30 mouse cellular contexts compared by ENCODE assay signal in genomic region chr1:177405170-177405569, GRCm38 (mm10). TPM values are rescaled to one million over a fixed set of nuclear protein-coding genes. Genes with fewer than 3 reads are reported as not detected.
DNase-seq lines count a peak whose midpoint lies in the region; ATAC-seq and TF ChIP-seq lines count a peak whose summit lies in the region.
"Had no signal": no experiment of that assay in that cellular context is flagged by ENCODE, and none has a peak within 500 bp of the region (broad histone marks: within the 10 kb centered on the region; RNA-seq: fewer than 3 reads in every experiment).

No protein-coding gene starts in this region.

- H3K4me2 ChIP-seq in kidney, embryonic 14.5 days (replicated peaks; ENCODE audit: low read depth, low read length) = no peak overlapping the region
- H3K4me2 ChIP-seq: embryonic facial prominence, embryonic 12.5 days; embryonic facial prominence, embryonic 15.5 days; heart, embryonic 13.5 days; hindbrain, embryonic 14.5 days had no signal

- WGBS in heart, adult 2 months = 71% methylated on average over 6 of the region's 6 CpGs
- 84% methylated on average over 6 of the region's 6 CpGs for WGBS in kidney, embryonic 14.5 days

- H3K4me3 ChIP-seq in heart, adult 2 months = no peak overlapping the region
- H3K4me3 ChIP-seq in kidney, embryonic 14.5 days (ENCODE audit: low read length) = no peak overlapping the region
- H3K4me3 ChIP-seq: embryonic facial prominence, embryonic 12.5 days; embryonic facial prominence, embryonic 15.5 days; gastrocnemius, adult 2 months; heart, embryonic 10.5 days; heart, embryonic 13.5 days had no signal

- H3K27me3 ChIP-seq in heart, adult 2 months (ENCODE audit: control insufficient read depth, insufficient read depth, low read length) = no peaks in the 10 kb centered on the region
- no peaks in the 10 kb centered on the region for H3K27me3 ChIP-seq in kidney, embryonic 14.5 days (ENCODE audit: control insufficient read depth, insufficient read depth, low read length)
- H3K27me3 ChIP-seq: CH12.LX; embryonic facial prominence, embryonic 12.5 days; embryonic facial prominence, embryonic 15.5 days; heart, embryonic 13.5 days had no signal

- no peak for ATAC-seq in kidney, embryonic 14.5 days (ENCODE audit: low FRiP score, low TSS enrichment)
- ATAC-seq: forebrain, embryonic 14.5 days; hindbrain, postnatal 0 days; Patski had no signal

- DNase-seq in heart, adult 11 months = peak; percentile 66
- no peak for DNase-seq in heart, adult 2 months
- DNase-seq in left cerebral cortex, postnatal 14 days (ENCODE audit: low spot score in 2 of 2) = peak; percentile 28 to 46
- DNase-seq in left cerebral cortex, adult 11 months (ENCODE audit: low spot score) = no peak
- peak; percentile 55 to 56 for DNase-seq in right cerebral cortex, adult 2 months (ENCODE audit: low spot score in 2 of 2)
- DNase-seq in right cerebral cortex, postnatal 4 days = no peak
- DNase-seq in telencephalon, adult 2 months (ENCODE audit: low read depth, low spot score) = peak; percentile 72
- DNase-seq: adrenal gland, postnatal 10 days; adrenal gland, postnatal 36 days; B cell, adult 2 months; cerebellum, adult 11 months; cerebellum, adult 2 months; cerebellum, adult 9-11 months; cerebellum, postnatal 25 days; gastrocnemius, adult 2 months; gastrocnemius, postnatal 14 days; heart, adult 18-20 months; heart, postnatal 14 days; heart, postnatal 4 days had no signal

- intact Hi-C loops in heart, adult 2 months (cut with DNase I) = no loop called here
- intact Hi-C loops in left cerebral cortex, postnatal 14 days (cut with DNase I) = no loop called here

- no peaks in the 10 kb centered on the region for H3K4me1 ChIP-seq in heart, adult 2 months (ENCODE audit: control insufficient read depth, insufficient read depth, low read length)
- H3K4me1 ChIP-seq in kidney, embryonic 14.5 days (ENCODE audit: control insufficient read depth, insufficient read depth, low read length) = no peaks in the 10 kb centered on the region
- H3K4me1 ChIP-seq: embryonic facial prominence, embryonic 15.5 days; heart, embryonic 10.5 days; heart, embryonic 13.5 days had no signal

- H3K79me2 ChIP-seq in heart, adult 2 months (replicated peaks; ENCODE audit: control insufficient read depth, insufficient read depth, low read length) = no peaks in the 10 kb centered on the region

- H3K9me3 ChIP-seq in kidney, embryonic 14.5 days (ENCODE audit: control insufficient read depth, low read length) = no peaks in the 10 kb centered on the region
- H3K9me3 ChIP-seq: embryonic facial prominence, embryonic 12.5 days; embryonic facial prominence, embryonic 15.5 days; G1E; heart, embryonic 10.5 days; heart, embryonic 13.5 days had no signal

- TF ChIP-seq POLR2A in heart, adult 2 months (IDR thresholded peaks at IDR 0.05; ENCODE audit: insufficient read depth, low read depth, low read length) = no peak

- TF ChIP-seq CTCF in heart, adult 2 months (IDR thresholded peaks at IDR 0.05) = no peak

- H3K27ac ChIP-seq in heart, adult 2 months = no peak overlapping the region
- no peak overlapping the region for H3K27ac ChIP-seq in kidney, embryonic 14.5 days (ENCODE audit: low read depth, low read length)
- H3K27ac ChIP-seq: embryonic facial prominence, embryonic 12.5 days; embryonic facial prominence, embryonic 15.5 days; gastrocnemius, adult 2 months; heart, embryonic 10.5 days; heart, embryonic 13.5 days; hindbrain, embryonic 14.5 days; hindbrain, postnatal 0 days had no signal

- no peak for TF ChIP-seq EP300 in heart, adult 2 months (IDR thresholded peaks at IDR 0.05; ENCODE audit: insufficient read depth, low read depth, low read length)

- no peak overlapping the region for H3K9ac ChIP-seq in heart, adult 2 months (ENCODE audit: low read depth, low read length)
- H3K9ac ChIP-seq in kidney, embryonic 14.5 days (ENCODE audit: low read depth, low read length) = no peak overlapping the region
- H3K9ac ChIP-seq: embryonic facial prominence, embryonic 12.5 days; embryonic facial prominence, embryonic 15.5 days; heart, embryonic 13.5 days; hindbrain, embryonic 14.5 days had no signal

- H3K36me3 ChIP-seq in heart, adult 2 months (ENCODE audit: control insufficient read depth, insufficient read depth, low read length) = no peaks in the 10 kb centered on the region
- no peaks in the 10 kb centered on the region for H3K36me3 ChIP-seq in kidney, embryonic 14.5 days (ENCODE audit: control insufficient read depth, insufficient read depth, low read length)
- H3K36me3 ChIP-seq: embryonic facial prominence, embryonic 12.5 days; embryonic facial prominence, embryonic 15.5 days; G1E; heart, embryonic 10.5 days; heart, embryonic 13.5 days had no signal

RNA-seq across cellular contexts. Expression of gene Zbtb18, which starts 37.0 kb away (rescaled TPM):
- total RNA-seq in heart, adult 2 months (2021) = 10 to 100 TPM; 40.2 to 47.3 TPM
- 10.6 and 18.4 TPM in 2 replicates for polyA plus RNA-seq in heart, adult 2 months (2012; rRNA removed)
- 100 to 1,000 TPM; 397 to 428 TPM for total RNA-seq in left cerebral cortex, postnatal 14 days (2021)
- 3.4 and 4.8 TPM in 2 replicates for polyA plus RNA-seq in kidney, embryonic 14.5 days (2014; fragmentation: Nextera tagmentation; extraction: Ambion mirVana)

Comparison
In these comparisons a context has a peak if more than half of its experiments do, and no peak if none do; other contexts are left out.
1. DNase-seq: peak in heart, adult 11 months (single experiment), left cerebral cortex, postnatal 14 days (2 of 2), right cerebral cortex, adult 2 months (2 of 2) and telencephalon, adult 2 months (single experiment); none in heart, adult 2 months (0 of 2), left cerebral cortex, adult 11 months (single experiment) and right cerebral cortex, postnatal 4 days (single experiment).
2. RNA of gene Zbtb18, which starts 37.0 kb away (total RNA-seq): 397 to 428 TPM in left cerebral cortex, postnatal 14 days; 40.2 to 47.3 TPM in heart, adult 2 months; every median in the first group is over 4 times any median in the second.